Mouse (Mus musculus) activated CD4-positive, CD25-positive, alpha-beta regulatory T cell, adult 4 months (primary cell): ENCODE data around the gene Mpped2. TPM values are rescaled to one million over a fixed set of nuclear protein-coding genes. Genes with fewer than 3 reads are reported as not detected.

Experiments
- ATAC-seq: one replicate; pipeline ENCODE4 v1.8.0; 2017
- polyA plus RNA-seq, 2 experiments: library from polyadenylated mRNA; unstranded; fragments of 100-300 nt; shearing (Covaris generic); gene quantifications; one replicate each; pipeline ENCODE4 v1.2.1; 2017

Gene Mpped2
- polyA plus RNA-seq, 2 experiments from 2014 or later: not detected

GRCm38 (mm10) chr2:106857711-106858110, 164.6 kb downstream of the Mpped2 start:
- ATAC-seq: no peak

DNA sequence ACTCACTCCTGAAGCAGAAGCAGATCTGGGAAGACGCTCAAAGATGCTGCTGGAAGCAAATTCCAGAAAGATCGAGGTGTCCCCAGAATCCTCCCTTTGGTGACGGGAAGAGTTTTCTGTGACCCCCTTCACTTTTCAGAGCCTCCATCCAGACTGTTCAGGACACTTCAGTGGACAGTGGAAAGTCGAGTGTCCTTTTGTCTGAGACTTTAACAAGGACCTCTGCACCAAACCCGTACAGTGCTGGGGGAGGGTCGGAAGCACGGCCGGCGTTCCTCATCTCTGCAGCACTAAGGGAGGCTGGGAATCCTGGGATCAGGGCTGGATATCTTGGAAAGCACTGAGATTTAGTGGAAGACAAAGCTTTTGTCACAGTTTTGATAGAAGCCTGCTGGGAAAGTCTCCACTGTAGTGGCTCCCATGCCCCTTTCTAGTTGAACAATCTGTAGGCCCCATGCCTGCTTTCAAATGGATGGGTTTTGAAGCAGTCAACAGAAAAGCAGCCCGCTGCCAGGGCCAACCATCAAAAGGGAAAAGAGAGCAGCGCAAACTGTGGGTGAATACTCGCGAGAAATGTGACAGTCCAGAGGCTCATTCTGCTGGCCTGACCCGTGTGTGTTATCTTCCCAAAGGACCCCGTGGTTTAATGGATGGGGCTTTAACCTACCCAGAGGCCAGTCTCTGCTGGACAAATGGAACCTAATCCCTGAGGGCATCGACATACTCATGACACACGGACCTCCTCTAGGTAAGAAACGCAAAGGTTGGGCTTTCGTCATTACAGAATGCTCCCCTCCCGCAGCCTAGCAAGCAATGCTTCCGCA, 168.0 kb downstream of the Mpped2 start:
- ATAC-seq: no peak

- ATAC-seq: no peak
Measured at GRCm38 (mm10) chr2:106863050-106863653, 170.1 kb downstream of the Mpped2 start.

DNA sequence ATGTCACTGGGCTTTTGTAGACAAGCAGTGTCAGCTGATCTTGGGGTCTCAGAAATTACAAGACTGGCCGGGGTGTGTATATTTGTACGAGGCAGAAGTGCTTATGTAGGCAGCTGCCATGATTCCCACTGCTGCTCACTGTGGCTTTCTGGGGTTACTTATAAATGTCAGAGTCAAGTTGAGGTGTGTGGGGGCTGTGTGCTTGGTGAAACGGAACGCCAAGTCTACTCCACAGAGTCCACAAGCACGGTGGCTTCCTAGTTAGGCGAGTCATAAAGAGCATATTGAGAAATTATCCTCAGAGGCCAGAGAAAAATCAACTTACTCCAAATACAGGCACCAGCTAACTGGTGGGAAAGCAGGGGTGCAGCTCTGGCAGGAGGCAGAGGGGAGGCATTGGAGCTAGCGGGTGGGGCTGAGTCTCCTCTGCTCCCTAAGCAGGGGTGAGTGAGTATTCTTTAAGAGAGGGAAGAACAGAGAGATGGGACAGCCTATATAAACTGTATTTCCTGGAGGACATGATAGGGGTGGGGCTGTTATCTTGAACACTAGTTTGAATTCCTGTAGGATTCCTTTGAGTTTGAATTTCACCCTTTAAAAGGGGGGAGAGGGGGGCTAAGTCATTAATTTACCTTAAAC, 172.2 kb downstream of the Mpped2 start:
- ATAC-seq: no peak

- ATAC-seq: no peak
Measured at GRCm38 (mm10) chr2:106866303-106866702, 173.2 kb downstream of the Mpped2 start.

DNA sequence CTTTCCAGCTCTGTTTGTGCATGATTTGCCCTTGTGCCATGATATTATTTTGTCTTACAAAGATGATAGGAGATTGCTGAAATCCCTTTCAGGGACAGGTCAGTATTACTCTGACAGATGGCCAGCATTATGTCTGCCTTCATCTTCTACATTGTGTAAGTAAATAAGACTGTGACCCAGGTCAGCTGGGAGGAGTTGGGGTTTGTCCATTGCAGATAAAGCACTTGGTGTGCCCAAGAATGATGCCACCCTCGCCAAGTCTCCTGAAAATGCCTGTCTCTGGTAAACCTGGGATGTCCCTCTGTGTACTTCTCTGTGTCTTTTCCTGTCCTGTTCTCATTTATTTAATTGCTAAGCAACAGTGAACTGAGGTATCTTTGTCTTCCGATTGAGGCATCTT, 177.8 kb downstream of the Mpped2 start:
- no peak for ATAC-seq

GRCm38 (mm10) chr2:106873166-106873565, 180.1 kb downstream of the Mpped2 start:
- ATAC-seq: no peak

- no peak for ATAC-seq
Measured at GRCm38 (mm10) chr2:106883390-106883789, 190.3 kb downstream of the Mpped2 start.

GRCm38 (mm10) chr2:106888174-106888573, 195.1 kb downstream of the Mpped2 start:
- ATAC-seq: no peak

DNA sequence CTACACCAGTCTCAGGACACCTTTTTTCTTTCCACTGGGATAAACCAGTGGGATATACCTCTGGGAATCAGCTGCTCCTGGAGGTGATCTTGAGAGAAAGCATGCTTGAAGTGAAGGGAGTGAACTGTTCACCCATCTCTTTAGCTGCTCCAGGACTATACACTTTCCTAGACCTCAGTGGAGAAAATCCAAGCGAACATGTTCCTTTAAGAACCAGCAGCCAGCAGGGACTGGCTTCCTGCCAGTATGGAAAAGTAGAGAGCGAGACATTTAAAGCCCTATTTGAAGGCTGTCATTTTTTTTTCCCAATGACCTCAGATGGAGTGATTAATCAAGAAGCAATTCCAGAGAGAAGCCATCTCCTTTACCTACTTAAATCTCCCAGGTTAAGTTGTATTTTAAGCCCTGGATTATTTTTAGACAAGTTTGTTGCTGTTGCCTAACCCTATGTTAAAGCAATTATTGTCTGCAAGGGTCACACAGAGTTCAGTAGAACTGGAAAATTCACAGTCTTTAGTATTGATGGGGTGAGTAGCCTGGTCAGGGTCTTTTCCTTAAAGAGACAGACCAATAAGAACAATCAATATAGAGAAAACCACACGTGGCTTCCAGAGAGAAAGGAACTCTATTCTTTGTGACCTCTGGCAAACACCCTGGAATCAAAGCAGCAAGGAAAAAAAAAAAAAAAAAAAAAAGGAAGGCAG, 196.4 kb downstream of the Mpped2 start:
- no peak for ATAC-seq

DNA sequence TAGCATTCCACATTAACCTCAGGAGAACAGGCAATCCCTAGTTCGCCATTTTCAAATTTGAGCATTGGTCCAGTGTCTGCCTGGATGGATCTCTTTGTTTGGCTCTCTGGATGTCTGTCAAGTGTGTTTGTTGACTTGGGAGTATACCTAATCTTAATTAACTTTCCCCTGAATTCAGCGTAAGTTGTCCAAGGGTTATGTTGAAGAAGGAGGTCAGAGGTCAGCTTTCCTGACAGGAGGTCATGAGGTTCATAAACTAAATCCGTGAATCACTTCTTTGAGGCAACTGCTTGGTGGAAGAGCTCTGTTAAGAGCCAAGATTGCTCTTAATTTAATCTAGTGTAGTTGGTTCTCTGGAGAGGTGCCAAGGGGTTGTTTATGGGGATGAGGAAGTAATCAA, 200.3 kb downstream of the Mpped2 start:
- ATAC-seq: no peak

GRCm38 (mm10) chr2:106895326-106896023, 202.4 kb downstream of the Mpped2 start:
- no peak for ATAC-seq

DNA sequence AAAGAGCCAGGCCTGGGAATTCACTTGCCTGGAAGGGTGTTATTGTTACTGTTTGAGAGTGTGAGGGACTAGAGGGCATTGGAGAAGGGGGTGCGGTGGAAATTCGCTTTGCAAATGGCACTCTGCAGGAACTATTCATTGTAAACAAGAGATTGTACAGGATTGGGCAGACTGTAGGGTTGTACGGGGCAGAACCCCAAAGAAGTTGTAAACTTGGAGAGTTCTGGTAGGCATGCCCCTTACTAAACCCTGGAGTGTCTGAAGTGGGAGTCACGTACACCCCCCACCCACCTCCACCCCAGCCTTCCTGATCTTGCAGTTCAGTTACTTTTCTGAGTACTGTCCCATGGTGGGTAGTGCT, 202.9 kb downstream of the Mpped2 start:
- ATAC-seq: no peak

DNA sequence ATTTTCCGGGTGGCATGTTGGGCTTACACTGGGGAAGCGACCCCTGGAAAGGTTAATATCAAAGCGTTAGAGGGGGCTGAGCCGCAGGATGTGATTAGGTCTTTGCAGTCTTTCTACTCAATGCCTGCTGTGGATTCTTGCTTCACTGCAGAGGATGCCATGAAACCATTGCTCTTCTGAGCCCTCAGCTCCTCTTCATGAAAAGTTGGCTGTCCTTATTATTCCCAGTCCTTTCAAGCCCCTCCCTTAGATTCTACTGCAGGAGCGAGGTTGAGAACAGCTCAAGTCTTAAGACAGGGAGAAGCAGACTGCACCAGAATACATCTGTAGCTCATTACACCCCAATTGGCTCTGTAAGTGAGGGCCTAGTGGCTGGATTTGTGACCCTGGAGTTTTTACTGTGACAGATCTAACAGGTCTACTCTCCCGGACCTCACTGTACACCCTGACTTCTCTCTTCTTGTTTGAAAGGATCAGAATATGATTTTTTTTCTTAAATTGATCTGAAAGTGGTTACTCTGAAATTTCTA, 218.9 kb downstream of the Mpped2 start:
- ATAC-seq: no peak
